Mouse (Mus musculus) thymus, postnatal 36 days (tissue): ENCODE measurements around the gene Gprc5d.
A peak's percentile ranks its signal among the peaks of the same experiment; 100 is the strongest.

ENCODE experiments used
- DNase-seq, 2 experiments: peaks; one replicate each; pipeline ENCODE4 v3.0.0; 2022; ENCODE audit warnings: mixed read lengths in 2 of 2

Gprc5d gene

DNA sequence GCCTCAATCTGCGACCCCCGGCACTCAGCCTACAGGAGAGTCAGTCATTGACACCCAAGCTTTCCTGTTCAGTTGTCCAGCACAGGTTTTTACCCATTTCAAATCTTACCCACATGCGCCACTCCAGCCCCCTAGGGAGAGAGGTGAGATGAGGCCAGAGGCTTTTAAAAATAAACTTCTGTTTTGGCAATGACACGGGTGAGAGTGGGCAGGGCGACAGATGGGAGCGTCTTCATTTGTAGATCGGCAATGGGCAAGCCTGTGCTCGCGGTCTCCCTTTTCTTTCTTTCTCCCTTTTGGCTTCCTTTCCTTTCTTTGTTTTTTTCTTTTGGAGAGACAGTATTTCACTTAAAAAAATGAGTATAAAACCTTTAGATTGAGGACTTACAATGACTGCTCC is 15.4 kb upstream of the Gprc5d start:
- DNase-seq, result no peak

DNA sequence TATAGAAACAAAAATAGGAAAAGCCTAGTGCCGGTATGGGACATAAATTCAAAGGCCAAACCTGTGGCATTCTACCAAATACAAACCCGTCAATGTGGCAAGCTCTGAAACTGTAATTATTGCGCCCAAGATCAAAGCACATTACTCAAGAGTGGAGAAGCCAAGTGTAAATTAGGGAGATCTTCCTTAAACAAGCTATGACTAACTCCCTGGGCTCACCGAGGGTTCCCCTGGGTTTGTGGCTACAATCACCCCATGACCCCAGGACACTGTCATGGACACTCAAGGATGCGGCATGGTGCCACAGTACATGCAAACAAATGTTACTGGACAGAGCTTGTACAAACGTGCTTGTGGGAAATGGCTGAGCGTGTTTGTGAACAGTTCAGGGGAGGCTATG is 15.0 kb upstream of the Gprc5d start:
- DNase-seq, result no peak

DNA sequence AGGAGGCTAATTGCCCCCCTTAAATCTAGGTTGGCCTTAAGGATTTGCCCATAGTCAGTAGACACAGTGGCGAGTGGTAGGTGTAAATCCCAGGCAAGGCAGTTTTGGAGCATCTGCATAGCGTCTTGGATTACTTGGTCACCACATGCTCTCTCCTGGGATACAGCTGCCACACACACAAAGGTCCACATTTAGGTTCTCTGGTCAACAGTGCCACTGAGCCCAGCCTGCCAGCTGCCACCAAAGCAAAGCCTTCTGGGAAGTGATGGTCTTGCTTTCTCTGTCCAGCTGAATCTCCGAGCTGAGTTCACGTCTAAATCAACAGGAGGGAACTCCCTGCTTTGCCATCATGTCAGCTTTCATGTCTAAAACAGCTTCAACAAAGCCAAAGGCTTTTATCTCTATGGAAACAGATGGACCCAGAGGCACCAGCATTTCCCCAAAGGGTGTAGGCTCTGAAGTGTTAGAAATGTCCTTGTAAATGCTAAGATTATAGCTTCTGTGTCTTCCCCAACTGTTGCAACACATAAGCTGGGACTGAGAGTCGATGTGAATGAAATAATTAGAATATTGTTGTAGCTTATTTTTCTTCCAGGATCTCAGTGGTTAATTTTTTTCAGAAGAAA is 6.8 kb upstream of the Gprc5d start:
- no peak for DNase-seq

DNA sequence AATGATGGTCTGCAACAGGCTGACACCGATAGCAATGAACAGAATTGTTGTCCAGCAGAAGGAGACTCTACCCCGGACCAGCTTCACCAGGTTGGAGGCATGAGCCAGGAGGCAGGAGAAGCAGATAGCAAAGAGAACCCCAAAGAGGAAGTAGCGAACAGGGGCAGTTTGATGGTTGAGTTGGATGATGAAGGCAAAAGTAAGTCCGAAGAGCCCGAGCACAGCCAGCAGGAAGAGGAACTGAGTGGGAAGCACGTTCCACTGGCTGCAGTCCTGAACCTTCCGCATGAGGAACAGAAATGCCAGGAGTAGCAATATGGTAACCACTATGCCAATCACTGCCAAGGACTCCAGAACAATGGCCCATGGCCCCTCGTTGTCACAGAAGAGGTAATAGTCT is 1.6 kb downstream of the Gprc5d start:
- no peak for DNase-seq

DNA sequence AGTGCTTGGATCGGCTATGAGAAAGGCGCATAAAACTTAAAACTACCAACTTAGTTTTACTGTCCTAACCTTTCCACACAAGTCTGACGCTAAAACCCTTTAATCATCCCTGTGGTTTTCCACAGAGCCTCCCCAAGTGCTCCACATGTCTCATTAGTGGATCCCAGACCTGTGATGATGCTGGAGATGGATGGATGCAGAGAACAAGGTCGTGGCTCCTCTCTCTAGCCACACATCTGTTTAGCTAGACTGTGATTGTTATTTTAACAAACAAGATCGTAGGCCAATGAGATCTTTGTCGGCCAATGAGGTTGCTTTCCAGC is 5.0 kb downstream of the Gprc5d start:
- no peak for DNase-seq

DNA sequence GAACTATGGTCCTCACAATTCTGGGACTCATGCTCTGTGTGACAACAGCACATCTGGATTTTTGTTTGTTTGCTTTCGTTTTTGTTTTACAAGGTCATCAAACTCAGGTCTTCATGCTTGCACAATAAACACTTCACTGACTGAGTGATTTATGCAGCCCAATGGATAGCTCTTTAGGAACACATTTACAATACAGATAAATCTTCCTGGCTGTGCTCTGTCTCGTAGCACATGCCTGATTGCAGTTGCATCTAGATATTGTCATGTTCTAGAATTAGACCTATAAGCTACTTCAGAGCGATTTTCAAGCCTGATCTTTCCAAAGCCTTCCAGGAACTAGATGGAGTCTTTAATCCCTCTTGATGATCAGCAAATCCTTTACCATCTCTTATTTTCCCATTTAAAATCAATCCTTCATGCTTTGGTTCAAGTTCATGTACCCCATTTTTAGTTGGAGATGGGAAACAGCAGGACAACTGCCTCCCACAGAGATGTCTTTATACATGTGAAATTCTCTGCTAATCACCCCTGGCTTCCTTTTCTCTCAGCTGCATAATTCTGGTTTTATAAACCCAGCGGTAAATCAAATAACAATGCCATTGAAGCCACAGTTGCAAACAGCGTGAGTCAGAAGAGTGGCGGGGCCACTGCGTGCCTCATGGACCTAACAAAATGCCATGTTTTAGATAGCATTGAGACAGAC is 5.5 kb downstream of the Gprc5d start:
- no peak for DNase-seq

DNA sequence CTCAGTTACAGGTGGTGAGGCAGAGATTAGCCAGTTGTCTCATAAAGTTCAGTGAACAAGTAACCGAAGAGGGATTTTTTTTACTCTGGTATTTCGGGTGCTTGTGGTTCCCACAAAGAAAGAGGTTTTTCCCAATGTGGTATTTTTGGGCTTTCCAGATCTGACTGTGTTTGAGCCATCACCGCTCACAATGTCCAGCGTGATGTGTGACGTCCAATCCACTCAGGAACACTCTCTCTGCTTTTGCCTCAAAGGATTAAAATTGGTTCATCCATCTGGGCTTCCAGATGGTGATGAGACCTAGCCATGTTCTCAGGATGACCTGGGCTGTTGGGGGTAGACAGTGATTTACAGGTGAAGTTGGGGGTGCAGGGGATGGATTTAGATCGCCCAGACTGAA is 11.1 kb downstream of the Gprc5d start:
- DNase-seq, result no peak

DNA sequence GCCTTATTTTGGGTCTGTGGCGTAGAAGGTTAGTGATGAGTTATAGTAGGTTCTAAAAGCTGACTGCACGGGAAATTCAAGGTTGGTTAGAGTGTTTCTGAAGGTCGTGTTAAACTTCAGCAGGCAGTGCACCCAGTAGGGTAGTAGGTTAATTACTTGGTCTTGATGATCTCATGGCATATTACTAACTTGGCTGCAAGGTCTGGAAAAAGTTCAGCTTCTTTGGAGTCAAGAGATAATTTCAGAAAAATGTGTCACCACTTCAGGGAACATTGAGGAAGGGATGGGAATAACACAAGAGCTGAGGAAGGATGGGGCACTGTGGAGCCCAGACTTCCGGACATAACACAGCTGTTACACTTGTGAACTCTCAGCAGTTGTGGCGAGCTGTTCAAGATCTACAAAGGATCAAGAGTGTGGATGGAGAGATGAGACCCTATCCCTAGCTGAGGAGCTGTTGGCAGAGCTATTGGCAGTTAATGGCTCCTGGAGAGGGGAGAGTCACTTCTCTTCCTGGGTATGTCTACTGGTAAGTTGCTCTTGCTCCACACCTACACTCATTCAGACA is 15.3 kb downstream of the Gprc5d start:
- DNase-seq, result no peak

DNA sequence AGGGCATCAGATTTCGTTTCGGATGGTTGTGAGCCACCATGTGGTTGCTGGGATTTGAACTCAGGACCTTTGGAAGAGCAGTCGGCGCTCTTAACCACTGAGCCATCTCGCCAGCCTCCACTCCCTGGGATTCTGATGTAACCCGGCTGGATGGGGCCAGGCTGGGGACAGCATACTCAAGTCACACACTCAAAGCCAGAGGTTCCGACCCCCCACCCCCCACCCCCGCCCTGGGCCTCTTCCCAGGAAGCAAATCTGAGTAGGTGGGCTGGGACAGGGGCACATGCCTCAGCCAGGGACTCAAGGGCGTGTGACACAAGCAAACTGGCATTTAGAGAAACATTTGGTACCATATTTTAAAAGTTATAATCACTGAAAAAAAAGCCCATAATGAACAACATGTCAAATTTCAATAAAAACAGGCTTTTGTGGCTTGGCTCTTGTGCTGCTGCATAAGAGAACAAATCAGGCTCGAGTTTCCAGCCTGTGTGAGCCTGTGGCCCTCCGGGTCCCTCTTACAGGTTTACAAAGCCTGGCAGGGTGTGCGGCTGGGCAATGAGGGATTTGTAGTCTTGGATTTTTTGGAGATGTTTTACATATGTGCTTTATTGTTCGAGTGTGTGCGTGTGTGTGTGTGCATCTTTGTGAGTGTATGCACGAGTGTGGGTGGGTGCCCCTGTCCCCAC is 17.2 kb downstream of the Gprc5d start:
- DNase-seq, result no peak

DNA sequence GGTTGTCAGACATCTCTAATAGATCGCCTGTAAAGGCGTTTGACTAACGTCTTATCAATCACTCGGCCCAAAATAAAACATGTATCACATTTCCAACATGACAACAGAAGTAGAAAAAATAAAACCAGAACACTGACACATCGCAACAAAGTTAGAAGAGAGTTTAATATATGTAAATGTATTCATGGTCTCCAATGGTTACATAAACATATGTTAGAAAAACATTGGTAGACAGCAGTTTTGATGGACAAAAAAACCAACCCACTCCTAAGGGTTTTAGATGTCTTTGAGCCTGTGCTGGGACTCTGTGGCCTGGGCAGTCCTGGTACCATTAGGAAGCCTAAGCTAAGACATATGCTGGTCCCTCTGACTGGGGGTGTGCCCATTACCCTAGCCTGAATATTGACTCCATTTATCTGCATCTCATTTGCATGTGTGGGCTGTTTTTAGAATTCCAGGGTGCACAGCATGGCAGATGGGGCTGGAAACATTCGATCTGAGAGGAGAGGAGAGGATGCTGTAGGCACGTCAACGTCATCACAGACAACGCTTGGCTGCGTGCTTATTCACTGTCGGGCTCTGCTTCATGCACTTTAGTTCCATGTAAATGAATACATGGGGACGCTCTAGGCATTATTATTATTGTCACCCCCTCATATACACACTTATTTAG is 25.1 kb downstream of the Gprc5d start:
- no peak for DNase-seq

DNA sequence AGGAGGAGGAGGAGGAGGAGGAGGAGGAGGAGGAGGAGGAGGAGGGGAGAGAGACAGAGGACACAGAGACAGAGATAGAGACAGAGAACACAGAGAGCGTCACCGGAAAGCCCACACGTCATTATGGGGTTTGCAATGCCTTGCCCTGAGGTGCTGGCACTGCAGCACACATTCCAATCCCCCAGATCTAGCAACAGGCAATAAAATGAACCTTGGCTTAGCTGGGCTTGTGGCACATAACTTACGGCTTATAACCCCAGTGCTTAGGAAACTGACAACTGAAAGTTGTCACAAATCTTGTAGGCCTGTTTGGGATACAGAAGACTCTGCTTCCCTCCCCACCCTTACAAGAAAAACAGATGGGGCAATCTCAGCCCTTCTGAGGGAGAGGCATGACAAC is 27.4 kb downstream of the Gprc5d start:
- DNase-seq, result no peak

DNA sequence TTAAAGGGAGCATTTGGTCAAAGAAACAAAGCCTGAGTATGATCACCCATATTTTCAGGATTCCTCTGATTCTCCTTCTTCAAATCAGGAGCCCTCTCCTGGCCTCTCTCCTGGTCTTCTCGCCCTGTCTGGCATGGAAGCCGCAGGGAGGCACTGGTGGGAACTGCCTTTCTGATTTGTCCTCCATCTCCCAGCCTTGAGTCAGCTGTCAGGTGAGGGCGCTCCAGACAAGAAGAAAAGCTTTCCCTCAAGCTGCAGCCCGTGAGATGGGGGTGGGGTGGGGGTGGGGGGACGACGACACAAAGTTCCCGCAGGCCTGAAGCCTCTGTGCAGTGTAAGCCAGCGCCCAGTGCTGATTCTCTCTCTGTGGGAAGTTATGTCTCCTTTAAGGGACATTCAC is 28.3 kb downstream of the Gprc5d start:
- no peak for DNase-seq

DNA sequence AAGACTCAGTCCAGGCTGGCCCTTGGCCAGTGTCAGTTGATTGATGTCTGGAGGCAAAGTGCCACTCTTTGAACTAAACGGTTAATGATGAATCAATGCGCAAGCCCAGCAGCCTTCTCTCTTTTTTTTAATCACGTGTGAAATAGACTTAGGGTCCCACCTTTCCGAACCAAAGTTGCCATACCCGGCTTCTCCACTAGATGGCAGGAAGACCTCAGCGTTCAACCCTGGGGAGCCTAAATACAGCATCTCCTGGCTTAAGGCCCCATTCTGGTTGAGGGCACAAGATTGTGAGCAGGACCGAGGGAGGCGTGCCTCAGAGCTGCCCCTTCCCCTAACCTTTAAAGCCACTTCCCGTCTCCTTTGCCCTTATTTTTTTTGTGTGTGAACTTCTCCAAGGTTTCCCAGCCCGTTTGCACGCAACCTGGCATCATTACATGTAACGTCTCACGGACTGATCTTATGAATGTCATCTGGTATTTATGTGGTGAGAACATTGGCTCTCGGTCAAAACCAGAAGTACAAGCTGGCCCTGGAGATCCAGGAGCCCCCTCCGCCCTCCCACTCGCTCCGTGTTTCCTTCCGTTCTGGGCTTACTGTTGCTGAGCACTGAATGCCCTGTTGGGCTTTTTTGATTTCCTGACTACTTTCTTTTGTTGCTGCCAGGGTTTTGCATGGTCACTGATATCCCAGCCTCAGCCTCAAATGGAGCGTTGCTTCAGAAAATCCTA is 30.2 kb downstream of the Gprc5d start:
- peak; percentile 65 to 74 for DNase-seq

DNA sequence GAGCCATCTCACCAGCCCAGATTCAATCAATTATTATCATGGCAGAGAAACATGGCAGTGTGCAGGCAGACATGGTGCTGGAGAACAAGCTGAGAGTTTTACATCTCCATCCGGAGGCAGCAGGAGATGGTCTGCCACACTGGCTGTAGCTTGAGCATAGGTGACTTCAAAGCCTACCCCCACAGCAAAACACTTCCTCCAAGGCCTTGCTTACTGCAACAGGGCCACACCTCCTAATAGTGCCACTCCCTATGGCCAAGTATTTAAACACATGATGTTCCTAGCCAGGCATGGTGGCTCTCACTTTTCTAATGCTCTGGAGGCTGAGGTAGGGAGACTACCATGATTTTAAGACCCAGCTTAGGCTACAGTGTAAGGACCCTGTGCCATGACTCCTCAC is 32.4 kb downstream of the Gprc5d start:
- DNase-seq, result no peak

DNA sequence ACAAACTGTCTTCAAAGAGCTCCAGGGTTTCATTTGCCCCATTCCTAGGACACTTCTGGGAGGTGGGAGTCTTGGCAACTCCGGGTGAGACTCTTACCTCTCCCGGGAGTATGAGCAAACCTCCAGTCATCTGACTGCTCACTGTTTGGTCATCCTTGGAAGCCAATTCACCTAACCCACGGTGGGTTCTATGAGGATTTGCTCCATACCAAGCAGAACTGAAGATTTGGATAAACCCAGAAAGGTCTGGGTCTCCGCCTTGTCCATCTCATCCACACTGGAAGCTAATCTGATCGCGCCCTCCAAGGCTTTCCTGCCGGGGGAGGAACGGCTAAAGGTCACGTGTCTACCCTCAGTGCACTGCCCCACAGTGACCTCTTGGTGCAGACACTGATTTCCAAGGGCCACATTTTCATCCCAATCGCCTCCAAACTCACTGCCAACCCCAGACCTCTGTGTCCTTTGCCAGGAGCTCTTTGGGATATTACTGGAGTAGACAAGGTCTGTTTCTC is 34.0 kb downstream of the Gprc5d start:
- no peak for DNase-seq

DNA sequence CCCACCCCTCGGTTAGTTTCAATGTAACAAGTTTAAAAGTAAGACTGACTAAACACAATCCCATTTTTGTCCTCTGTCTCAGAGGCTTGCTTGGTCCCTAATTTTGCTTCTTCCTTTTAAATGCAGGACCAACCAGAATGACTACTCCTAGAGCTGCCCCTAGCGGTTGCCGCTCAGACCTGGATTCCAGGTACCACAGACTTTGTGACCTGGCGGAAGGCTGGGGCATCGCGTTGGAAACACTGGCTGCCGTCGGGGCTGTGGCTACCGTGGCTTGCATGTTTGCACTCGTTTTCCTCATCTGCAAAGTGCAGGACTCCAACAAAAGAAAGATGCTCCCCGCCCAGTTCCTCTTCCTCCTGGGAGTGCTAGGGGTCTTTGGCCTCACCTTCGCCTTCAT is 39.7 kb downstream of the Gprc5d start:
- no peak for DNase-seq

DNA sequence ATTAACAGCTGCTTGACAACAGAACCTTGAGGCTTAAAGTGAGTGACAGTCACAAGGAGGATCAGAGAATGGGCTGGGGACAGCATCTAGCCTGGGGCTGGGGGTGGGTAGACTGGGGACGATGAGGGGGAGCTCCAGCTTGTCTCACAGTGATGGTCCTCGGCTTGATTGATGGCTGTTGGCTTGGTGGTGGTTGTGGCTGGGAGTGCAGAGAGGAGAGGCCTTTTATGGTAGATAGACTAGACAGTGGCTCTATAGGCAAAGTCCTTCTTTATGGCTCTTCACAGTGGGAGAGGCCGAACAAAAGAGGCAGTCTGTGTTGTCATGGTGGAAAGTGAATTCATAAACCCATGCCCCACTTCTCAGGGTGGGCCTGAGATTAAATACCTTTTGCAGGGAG is 41.9 kb downstream of the Gprc5d start:
- DNase-seq, result no peak

DNA sequence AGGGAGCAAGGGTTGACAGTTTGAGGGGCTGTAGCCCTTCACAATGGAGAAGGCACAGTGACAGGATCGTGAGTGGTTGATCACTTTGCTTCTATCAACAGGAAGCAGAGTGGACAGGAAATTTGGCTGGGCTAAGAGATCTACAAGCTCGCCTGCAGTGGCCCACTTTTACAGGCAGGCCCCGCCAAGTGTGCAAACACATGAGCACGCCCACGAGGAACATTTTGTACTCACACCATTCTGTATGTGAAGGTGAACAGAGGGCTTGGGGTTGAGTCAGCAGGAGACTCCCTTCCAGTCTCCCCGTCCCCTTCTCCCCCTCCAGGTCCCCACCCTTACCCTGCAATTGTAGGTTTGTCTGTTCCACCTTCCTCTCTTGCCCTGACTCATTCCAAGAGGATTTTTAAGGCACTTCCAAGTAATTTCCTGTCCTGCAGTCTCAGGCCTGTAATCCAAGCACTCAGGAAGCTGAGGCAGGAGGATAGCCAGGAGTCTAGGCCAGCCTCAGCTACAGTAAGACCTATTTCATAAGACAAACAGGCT is 43.6 kb downstream of the Gprc5d start:
- DNase-seq, result no peak

DNA sequence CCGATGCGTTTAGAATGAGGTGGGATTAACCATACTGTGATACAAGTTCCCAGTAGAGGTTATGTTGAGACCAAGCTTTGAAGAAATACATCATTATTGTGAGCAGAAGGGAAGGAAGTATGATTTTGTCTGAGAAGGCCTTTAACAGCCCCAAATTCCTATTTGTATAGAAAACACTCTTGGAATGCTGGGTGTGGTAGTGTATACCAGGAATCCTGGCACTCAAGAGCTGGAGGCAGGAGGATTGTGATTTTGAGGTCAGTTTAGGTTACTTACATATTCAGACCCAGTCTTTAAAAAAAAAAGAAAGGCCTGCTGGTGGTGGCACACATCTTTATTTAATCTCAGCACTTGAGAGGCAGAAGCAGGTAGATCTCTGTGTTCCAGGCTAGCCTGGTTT is 47.7 kb downstream of the Gprc5d start:
- no peak for DNase-seq

DNA sequence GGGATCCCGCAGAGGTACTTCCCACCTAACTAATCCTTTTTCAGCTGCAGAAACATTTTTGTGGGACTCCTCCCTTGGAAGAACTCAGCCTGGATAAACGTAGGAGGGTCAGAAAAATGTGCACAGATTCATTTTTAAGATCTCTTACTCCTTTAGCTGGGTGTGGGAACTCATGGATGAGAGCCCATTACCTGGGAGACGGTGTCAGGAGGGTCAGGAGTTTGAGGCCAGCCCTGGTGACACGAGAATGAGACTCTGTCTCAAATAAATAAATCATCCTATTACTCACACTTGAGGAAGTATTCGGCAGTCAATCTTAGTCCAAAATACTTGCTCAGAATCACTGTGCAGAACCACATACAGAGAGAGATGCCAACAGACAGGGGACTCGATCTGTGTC is 48.2 kb downstream of the Gprc5d start:
- no peak for DNase-seq

DNA sequence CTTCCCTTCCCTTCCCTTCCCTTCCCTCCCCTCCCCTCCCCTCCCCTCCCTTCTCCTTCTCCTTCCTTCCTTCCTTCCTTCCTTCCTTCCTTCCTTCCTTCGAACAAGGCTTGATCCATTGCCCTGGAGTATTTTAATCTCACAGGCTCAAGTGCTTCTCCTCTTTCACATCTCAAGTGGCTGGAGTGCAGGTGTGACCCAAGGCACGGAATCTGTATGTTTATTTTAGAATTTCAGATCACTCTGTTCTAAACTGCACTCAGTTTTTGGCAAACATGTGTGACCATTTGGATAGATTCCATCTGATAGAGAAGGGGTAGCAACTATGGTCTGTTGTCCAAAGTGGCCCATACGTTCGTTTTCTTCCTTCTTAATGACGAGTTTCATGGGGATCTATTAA is 49.9 kb downstream of the Gprc5d start:
- no peak for DNase-seq

DNA sequence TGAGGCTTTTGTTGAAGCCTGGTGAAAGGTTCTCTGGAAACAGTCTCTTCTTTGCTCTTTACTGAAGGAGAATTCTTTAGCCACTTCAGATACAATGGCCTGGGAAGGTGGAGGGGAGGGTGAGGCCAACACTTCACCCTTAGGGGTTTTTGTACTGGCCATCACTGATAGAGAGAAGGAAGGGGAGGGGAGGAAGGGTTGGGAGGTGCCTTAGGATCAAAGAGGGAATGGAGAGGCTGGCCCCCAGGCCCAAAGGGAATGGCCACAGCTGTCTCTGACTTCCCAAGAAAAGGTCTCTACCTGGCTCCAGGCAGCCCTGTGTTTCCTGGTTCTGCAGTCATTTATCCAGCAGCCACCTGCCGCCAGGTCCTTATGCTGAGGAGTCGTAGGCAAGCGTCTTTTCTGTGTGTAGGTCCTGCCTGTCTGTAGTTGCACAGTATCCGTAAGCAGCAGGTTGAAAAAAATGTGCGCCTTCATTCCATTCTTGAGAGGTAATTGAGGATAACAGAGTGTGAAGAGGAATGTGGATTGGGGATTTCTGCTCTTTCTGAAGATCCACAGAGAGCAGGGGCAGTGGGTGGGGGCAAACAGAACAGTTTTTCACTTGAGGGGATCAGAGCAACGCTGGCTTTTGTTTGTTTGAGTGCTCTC is 51.2 kb downstream of the Gprc5d start:
- DNase-seq, result no peak
